Mouse (Mus musculus) stomach, postnatal 0 days (tissue): ENCODE results near the gene Hist1h2bh.
"Not testable (repeated sequence)": the region's sequence is repeated elsewhere in the genome, so short reads cannot be mapped to it uniquely, and the experiment has no call there.

ENCODE experiments used
- CTCF ChIP-seq: IDR thresholded peaks from 2 replicates; pipeline ENCODE4 v1.5.1; 2016; ENCODE audit warnings: antibody characterized with exemption, low read depth, mild to moderate bottlenecking, moderate library complexity
- EP300 ChIP-seq: optimal IDR thresholded peaks from 2 replicates; pipeline ENCODE3; 2016; ENCODE audit warnings: antibody characterized with exemption

DNA sequence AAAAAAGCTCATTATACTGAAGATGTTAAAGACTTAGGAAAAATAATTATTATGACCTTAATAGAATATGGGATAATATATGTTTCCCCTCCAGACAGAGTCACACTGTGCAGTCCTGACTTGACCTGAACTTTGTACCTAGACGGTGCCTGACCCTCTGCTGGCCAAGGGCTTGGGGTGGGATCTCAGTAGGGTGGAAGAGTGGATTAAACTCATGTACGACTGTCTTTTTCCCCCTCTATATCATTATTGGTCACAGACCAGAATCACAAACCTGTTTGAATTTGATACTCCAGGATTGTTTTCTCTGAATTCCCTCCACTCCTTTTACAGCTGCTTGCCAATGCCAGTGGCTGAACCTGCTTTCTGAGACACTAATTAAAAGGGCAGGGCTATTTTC is 17.5 kb upstream of the Hist1h2bh start:
- TF ChIP-seq CTCF, EP300: not testable (repeated sequence)
